Mouse (Mus musculus) embryonic fibroblast, embryonic 13.5 days (primary cell): ENCODE data around the gene Pard3. TPM values are rescaled to one million over a fixed set of nuclear protein-coding genes. Genes with fewer than 3 reads are reported as not detected.

Experiments used
- H3K27ac ChIP-seq: 2 replicates; pipeline ENCODE4 v1.5.1; 2012; ENCODE audit warnings: low read length, control low read depth, inconsistent platforms; ENCODE audit not compliant: insufficient read depth
- H3K4me1 ChIP-seq: 2 replicates; pipeline ENCODE4 v1.6.1; 2011; ENCODE audit warnings: low read length; ENCODE audit not compliant: control insufficient read depth, insufficient read depth
- H3K4me3 ChIP-seq: 2 replicates; pipeline ENCODE4 v1.5.1; 2011; ENCODE audit warnings: mild to moderate bottlenecking, control low read depth, low read length; ENCODE audit not compliant: insufficient read depth
- CTCF ChIP-seq: IDR thresholded peaks from 2 replicates; pipeline ENCODE4 v1.5.1; 2011; ENCODE audit warnings: mild to moderate bottlenecking, control low read depth, low read length, moderate library complexity, borderline replicate concordance; ENCODE audit not compliant: insufficient read depth
- POLR2A ChIP-seq: IDR thresholded peaks from 2 replicates; pipeline ENCODE4 v1.6.1; 2011; ENCODE audit warnings: low read depth, mild to moderate bottlenecking, control low read depth, low read length, moderate library complexity
- polyA plus RNA-seq: library from polyadenylated mRNA; stranded (reverse); fragments of >200 nt; gene quantifications from 2 replicates; pipeline ENCODE4 v1.2.4, GENCODE M21; 2011; ENCODE audit warnings: low read depth; ENCODE audit not compliant: missing spikeins, insufficient read length

The Pard3 gene
- polyA plus RNA-seq, 1 experiment: 34.4 TPM

DNA sequence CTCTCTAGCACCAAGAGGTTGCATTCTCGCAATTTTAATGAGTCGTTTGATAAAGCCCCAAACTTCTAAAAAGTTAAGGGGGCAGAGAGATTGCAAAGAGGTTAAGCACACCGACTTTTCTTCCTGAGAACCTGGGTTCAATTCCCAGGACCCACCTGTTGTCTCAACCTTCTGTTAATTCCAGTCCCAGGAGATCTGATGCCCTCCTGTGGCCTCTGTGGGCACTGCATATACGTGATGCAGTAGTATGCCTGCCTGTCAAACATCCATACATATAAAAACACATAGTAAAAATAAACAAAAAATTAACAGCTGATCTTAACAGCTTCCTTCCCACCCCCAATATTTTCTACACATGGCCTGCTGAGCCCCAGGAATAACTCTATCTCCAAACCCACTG is 524.6 kb downstream of the Pard3 start:
- Histone ChIP-seq H3K4me3 (no peak overlapping the region), H3K4me1 (peaks cover 2% of the 10 kb centered on the region; the same call in 1 of the 2 replicates), H3K27ac (no peak overlapping the region)
- no peak for TF ChIP-seq POLR2A
- peak; percentile 21; the same call in 1 of the 2 replicates for TF ChIP-seq CTCF

GRCm38 (mm10) chr8:127589291-127589690 is 525.6 kb downstream of the Pard3 start:
- Histone ChIP-seq H3K4me3 (no peak overlapping the region), H3K27ac (no peak overlapping the region), H3K4me1 (peaks cover 6% of the 10 kb centered on the region; the same call in 1 of the 2 replicates)
- TF ChIP-seq CTCF (peak; percentile 58; the same call in 1 of the 2 replicates), POLR2A (no peak)

- TF ChIP-seq POLR2A (no peak), CTCF (no peak)
- H3K27ac ChIP-seq: no peak overlapping the region
- no peak overlapping the region for H3K4me3 ChIP-seq
- H3K4me1 ChIP-seq: peaks cover 6% of the 10 kb centered on the region; the same call in 1 of the 2 replicates
Observed at GRCm38 (mm10) chr8:127590674-127591186, 527.0 kb downstream of the Pard3 start.

DNA sequence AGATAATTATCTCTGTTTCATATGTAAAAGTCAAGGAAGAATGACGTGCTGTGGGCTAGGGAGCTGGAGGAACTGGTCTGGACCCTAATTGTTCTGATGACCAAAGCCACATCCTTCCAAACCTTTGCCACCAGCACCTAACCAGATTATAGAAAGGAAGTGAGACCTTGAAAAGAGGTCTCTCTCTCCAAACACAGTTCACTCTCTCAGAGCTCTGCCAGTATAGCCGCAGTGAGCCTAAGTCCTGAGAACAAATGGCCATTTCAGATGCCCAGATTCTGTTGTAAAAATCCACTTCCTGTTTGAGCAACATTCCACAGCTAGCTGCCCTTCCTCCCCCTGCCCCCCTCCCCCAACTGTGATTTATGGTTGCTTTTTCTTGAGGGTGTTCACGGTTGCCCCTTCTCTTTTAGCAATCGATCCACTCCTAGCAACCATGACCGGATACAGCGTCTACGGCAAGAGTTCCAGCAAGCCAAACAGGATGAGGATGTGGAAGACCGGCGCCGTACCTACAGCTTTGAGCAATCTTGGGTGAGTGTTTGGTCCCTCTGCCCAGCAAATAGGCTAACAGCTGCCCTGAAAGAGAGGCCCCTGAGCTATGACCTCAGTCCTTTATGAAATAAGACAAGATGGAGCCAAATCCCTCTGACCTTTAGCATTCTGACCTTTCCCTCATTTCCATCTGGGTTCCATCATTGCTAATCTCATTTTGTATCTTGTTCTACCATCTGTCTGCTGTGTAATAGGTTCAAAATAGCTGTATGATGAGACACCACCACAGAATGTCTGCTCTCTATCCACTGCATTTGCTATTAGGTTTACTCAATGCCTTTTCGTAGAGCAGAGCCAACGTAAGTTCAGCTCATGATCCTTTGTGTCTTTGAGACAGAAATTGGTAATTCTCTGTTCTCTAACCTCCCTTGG is 529.2 kb downstream of the Pard3 start:
- peaks cover 6% of the 10 kb centered on the region; the same call in 1 of the 2 replicates for H3K4me1 ChIP-seq
- no peak for TF ChIP-seq CTCF
- TF ChIP-seq POLR2A: no peak
- H3K4me3 ChIP-seq: no peak overlapping the region
- no peak overlapping the region for H3K27ac ChIP-seq

GRCm38 (mm10) chr8:127600641-127601040 is 536.9 kb downstream of the Pard3 start:
- Histone ChIP-seq H3K4me1 (no peaks in the 10 kb centered on the region), H3K4me3 (no peak overlapping the region), H3K27ac (no peak overlapping the region)
- TF ChIP-seq POLR2A: no peak
- TF ChIP-seq CTCF: no peak

GRCm38 (mm10) chr8:127603062-127603461 is 539.4 kb downstream of the Pard3 start:
- H3K27ac ChIP-seq: no peak overlapping the region
- TF ChIP-seq CTCF (no peak), POLR2A (no peak)
- no peaks in the 10 kb centered on the region for H3K4me1 ChIP-seq
- H3K4me3 ChIP-seq: no peak overlapping the region

DNA sequence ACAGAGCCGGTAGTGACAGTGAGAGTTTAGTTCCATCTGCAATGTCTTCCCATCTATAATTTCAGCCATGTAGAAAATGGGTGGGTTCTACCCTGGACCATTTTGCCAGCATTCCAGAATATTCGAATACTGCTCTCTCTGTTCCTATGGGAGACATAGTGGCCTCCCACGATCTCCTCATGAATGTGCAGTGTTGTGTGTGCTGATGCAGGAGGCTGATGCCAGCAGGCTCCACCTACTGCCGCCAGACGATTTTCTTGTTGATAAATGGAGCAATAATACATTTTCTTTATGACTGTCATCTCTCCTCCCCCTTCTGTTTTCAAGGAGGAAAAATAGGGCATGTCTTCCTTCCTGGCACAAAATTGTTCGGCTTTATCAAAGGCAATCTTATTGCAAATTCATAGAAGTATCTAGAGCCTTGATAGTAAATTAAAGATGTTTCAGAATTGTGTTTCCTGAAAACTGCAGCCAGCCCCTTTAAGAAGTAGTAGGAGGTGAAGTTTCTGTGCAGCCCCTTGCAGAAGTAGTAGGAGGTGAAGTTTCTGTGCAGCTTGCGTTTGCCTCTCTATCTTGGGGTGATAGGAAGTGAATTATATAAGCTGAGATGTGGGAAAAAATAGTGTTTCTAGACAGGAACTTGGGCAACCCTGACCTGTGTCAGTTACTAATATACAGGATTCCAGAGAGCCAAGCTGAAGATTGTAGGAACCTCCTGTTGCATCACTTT is 545.0 kb downstream of the Pard3 start:
- TF ChIP-seq POLR2A: no peak
- TF ChIP-seq CTCF: no peak
- H3K4me3 ChIP-seq: no peak overlapping the region
- no peak overlapping the region for H3K27ac ChIP-seq
- no peaks in the 10 kb centered on the region for H3K4me1 ChIP-seq

- Histone ChIP-seq H3K4me1 (0 out of 2 replicates have a peak, but pooled peaks cover 2% of the 10 kb centered on the region), H3K4me3 (no peak overlapping the region), H3K27ac (no peak overlapping the region)
- no peak for TF ChIP-seq POLR2A
Observed at GRCm38 (mm10) chr8:127609316-127609715, 545.6 kb downstream of the Pard3 start.

GRCm38 (mm10) chr8:127614206-127614605 is 550.5 kb downstream of the Pard3 start:
- Histone ChIP-seq H3K27ac (no peak overlapping the region), H3K4me1 (0 out of 2 replicates have a peak, but pooled peaks cover 2% of the 10 kb centered on the region), H3K4me3 (no peak overlapping the region)
- TF ChIP-seq CTCF (no peak), POLR2A (no peak)
